In genomic region chr5:108367871-108368332, GRCm38 (mm10) we compare ENCODE assay signal across 8 mouse cellular contexts. TPM values are rescaled to one million over a fixed set of nuclear protein-coding genes. Genes with fewer than 3 reads are reported as not detected.
DNase-seq lines count a peak whose midpoint lies in the region; ATAC-seq and TF ChIP-seq lines count a peak whose summit lies in the region.

Gm42517 (minus strand) TSS chr5:108367922.

- TF ChIP-seq CTCF in C2C12 (IDR thresholded peaks at IDR 0.05; ENCODE audit: control insufficient read depth, insufficient read depth, insufficient read length) = no peak
- TF ChIP-seq CTCF in olfactory bulb, adult 2 months (IDR thresholded peaks at IDR 0.05; ENCODE audit: insufficient read depth, low read depth, low read length) = no peak

- peak; percentile 8 for DNase-seq in gastrocnemius, postnatal 25 days
- DNase-seq in gastrocnemius, postnatal 4 days (ENCODE audit: low spot score in 2 of 2) = no peak
- DNase-seq in cerebellum, postnatal 10 days = peak; percentile 32 to 53
- DNase-seq in spleen, postnatal 4 days (ENCODE audit: low spot score in 2 of 2) = no peak

- no peak; the same call in 1 of the 2 replicates for ATAC-seq in heart, embryonic 16.5 days (replicated peaks; ENCODE audit: extremely low read depth, insufficient read depth, low FRiP score)
- ATAC-seq in limb, embryonic 12.5 days (ENCODE audit: insufficient number of reproducible peaks, insufficient read depth, low FRiP score, low TSS enrichment, low read depth) = 0 out of 2 replicates have a peak, but pooled peaks have one; percentile 30

- peak within 1 kb of the TSS; percentile 29 for H3ac ChIP-seq in C2C12 (ENCODE audit: control insufficient read depth, insufficient read length, low read depth)

- H3K4me3 ChIP-seq in C2C12 (ENCODE audit: insufficient read depth, poor library complexity, severe bottlenecking) = peak within 1 kb of the TSS; percentile 21
- H3K4me3 ChIP-seq in heart, embryonic 16.5 days (ENCODE audit: low read length) = peak within 1 kb of the TSS; percentile 65
- H3K4me3 ChIP-seq in limb, embryonic 12.5 days (replicated peaks) = peak within 1 kb of the TSS; percentile 55
- peak within 1 kb of the TSS; percentile 83 for H3K4me3 ChIP-seq in olfactory bulb, adult 2 months (ENCODE audit: insufficient read depth, low read depth, low read length)

- H3K27ac ChIP-seq in heart, embryonic 16.5 days (ENCODE audit: low read length) = no peak within 1 kb of the TSS
- no peak within 1 kb of the TSS for H3K27ac ChIP-seq in limb, embryonic 12.5 days
- H3K27ac ChIP-seq in olfactory bulb, adult 2 months (ENCODE audit: insufficient read depth, low read depth, low read length) = peak within 1 kb of the TSS; percentile 85

- H3K79me2 ChIP-seq in C2C12 (ENCODE audit: control insufficient read depth, insufficient read depth) = no peaks in the 10 kb centered on the region

- H3K9ac ChIP-seq in heart, embryonic 16.5 days (ENCODE audit: low read length) = peak within 1 kb of the TSS; percentile 61
- H3K9ac ChIP-seq in limb, embryonic 12.5 days (replicated peaks) = peak within 1 kb of the TSS; percentile 54

- H3K79me3 ChIP-seq in C2C12 (ENCODE audit: low read depth) = no peaks in the 10 kb centered on the region

- TF ChIP-seq POLR2A in olfactory bulb, adult 2 months (IDR thresholded peaks at IDR 0.05; ENCODE audit: insufficient read depth, low read depth, low read length) = no peak

- 2% methylated on average over 33 of the region's 36 CpGs for WGBS in heart, embryonic 16.5 days
- 1% methylated on average over 34 of the region's 36 CpGs for WGBS in limb, embryonic 12.5 days
- 6% methylated on average over 31 of the region's 36 CpGs for WGBS in olfactory bulb, adult 2 months

- H3K4me1 ChIP-seq in heart, embryonic 16.5 days (ENCODE audit: control insufficient read depth, insufficient read depth, low read length) = peaks cover 21% of the 10 kb centered on the region
- H3K4me1 ChIP-seq in limb, embryonic 12.5 days (replicated peaks) = peaks cover 29% of the 10 kb centered on the region
- peaks cover 20% of the 10 kb centered on the region for H3K4me1 ChIP-seq in olfactory bulb, adult 2 months (ENCODE audit: control insufficient read depth, insufficient read depth, low read length)

- no peaks in the 10 kb centered on the region for H3K36me3 ChIP-seq in C2C12 (ENCODE audit: control insufficient read depth, insufficient read depth)
- H3K36me3 ChIP-seq in heart, embryonic 16.5 days (ENCODE audit: control insufficient read depth, insufficient read depth) = no peaks in the 10 kb centered on the region
- no peaks in the 10 kb centered on the region for H3K36me3 ChIP-seq in limb, embryonic 12.5 days

- H3K4me2 ChIP-seq in heart, embryonic 16.5 days (ENCODE audit: low read depth, low read length) = peak within 1 kb of the TSS; percentile 93
- peak within 1 kb of the TSS; percentile 96 for H3K4me2 ChIP-seq in limb, embryonic 12.5 days

- peaks cover 33% of the 10 kb centered on the region for H3K27me3 ChIP-seq in C2C12 (ENCODE audit: control insufficient read depth, insufficient read depth, insufficient read length)
- peaks cover 87% of the 10 kb centered on the region for H3K27me3 ChIP-seq in heart, embryonic 16.5 days (ENCODE audit: control insufficient read depth, insufficient read depth, low read length)
- peaks cover 97% of the 10 kb centered on the region for H3K27me3 ChIP-seq in limb, embryonic 12.5 days

- H3K9me3 ChIP-seq in heart, embryonic 16.5 days (replicated peaks; ENCODE audit: control insufficient read depth, low read length) = no peaks in the 10 kb centered on the region
- H3K9me3 ChIP-seq in limb, embryonic 12.5 days = no peaks in the 10 kb centered on the region

TF ChIP-seq in C2C12, 6 proteins besides CTCF, POLR2A, EP300 and RAD21:
- TF ChIP-seq MYOD1 (IDR thresholded peaks at IDR 0.05; ENCODE audit: control insufficient read depth, insufficient read length, low read depth) = no peak
- TF ChIP-seq MYOG (IDR thresholded peaks at IDR 0.05; ENCODE audit: control insufficient read depth, extremely low read depth, insufficient read length) = no peak
- no peak for TF ChIP-seq MAX (IDR thresholded peaks at IDR 0.05)
- TF ChIP-seq CEBPB (IDR thresholded peaks at IDR 0.05; ENCODE audit: low read depth) = no peak
- no peak for TF ChIP-seq USF1 (IDR thresholded peaks at IDR 0.05; ENCODE audit: low read depth)
- TF ChIP-seq FOSL1 (IDR thresholded peaks at IDR 0.05; ENCODE audit: insufficient read depth, low read length, poor library complexity, severe bottlenecking) = no peak
TF ChIP-seq in C2C12: peak in this region for 0.

RNA-seq across cellular contexts. Expression of gene Gm42517, which starts in this region (rescaled TPM):
- total RNA-seq in gastrocnemius, postnatal 25 days (2021) = under 1 TPM; 0.38 to 0.56 TPM
- total RNA-seq in gastrocnemius, postnatal 4 days (2021) = under 1 TPM; 0.15 to 0.18 TPM
- 1.1 TPM for polyA plus RNA-seq in C2C12 (2012; fragmentation: generic; extraction: Trizol)
- not detected in 2 replicates for polyA plus RNA-seq in heart, embryonic 16.5 days (2015; fragmentation: Nextera tagmentation; extraction: Ambion mirVana)
- not detected in 2 replicates for polyA plus RNA-seq in limb, embryonic 12.5 days (2016; fragmentation: Nextera tagmentation; extraction: Ambion mirVana)
- not detected in 2 replicates for polyA plus RNA-seq in olfactory bulb, adult 2 months (2012; ENCODE audit: insufficient read depth, insufficient read length, low replicate concordance, missing spikeins)

Comparison
In these comparisons a context has a peak if more than half of its experiments do, and no peak if none do; other contexts are left out.
1. Peak in DNase-seq in gastrocnemius, postnatal 25 days; RNA of the gene not detected or under 1 TPM.
2. Peak in ATAC-seq, H3K4me3 ChIP-seq, H3K9ac ChIP-seq and H3K4me2 ChIP-seq in limb, embryonic 12.5 days; RNA of the gene not detected or under 1 TPM.
3. DNase-seq: peak in cerebellum, postnatal 10 days (2 of 2); none in gastrocnemius, postnatal 4 days (0 of 2) and spleen, postnatal 4 days (0 of 2).
4. H3K4me3 ChIP-seq: peak in every context shown above with its lines; median percentile 83 in olfactory bulb, adult 2 months; 65 in heart, embryonic 16.5 days; 55 in limb, embryonic 12.5 days; 21 in C2C12.